Mouse (Mus musculus): ENCODE results near the gene Fam98a.

DNA sequence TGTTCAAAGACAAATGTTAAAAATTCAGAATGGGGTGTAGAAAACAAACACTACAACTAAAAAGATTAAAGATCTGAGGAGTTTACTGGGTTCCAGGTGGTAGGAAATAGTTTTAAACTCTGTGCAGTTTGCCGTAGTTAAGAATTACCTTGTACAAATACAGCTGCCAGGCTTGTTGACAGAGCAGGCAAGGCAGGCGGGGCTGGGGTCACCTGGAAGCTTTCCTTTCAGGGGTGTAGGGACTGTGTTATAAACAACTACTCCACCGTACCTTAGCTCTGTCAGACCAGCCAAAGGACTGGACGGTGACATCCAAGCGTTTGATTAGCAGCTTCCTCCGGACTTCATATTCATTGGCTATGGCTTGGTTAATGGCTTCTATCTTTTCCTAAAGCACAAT, 12.6 kb downstream of the Fam98a start:
- TF ChIP-seq CTCF (IDR thresholded peaks at IDR 0.05; ENCODE audit: borderline replicate concordance, control insufficient read depth, extremely low read depth, insufficient read depth, low read length, poor library complexity) = no peak
- no peak for TF ChIP-seq POLR2A (IDR thresholded peaks at IDR 0.05; ENCODE audit: control insufficient read depth, extremely low read depth, insufficient read depth, low read length, poor library complexity)

Measured in thymus, adult 2 months (tissue).